Mouse (Mus musculus) heart, adult 2 months (tissue): ENCODE measurements around the gene Hsd17b6.

Source experiments
- CTCF ChIP-seq: fragments of 200-600 bp; IDR thresholded peaks from 2 replicates; pipeline ENCODE4 v1.8.1; 2022; ENCODE audit warnings: antibody characterized with exemption, mild to moderate bottlenecking, moderate library complexity
- EP300 ChIP-seq: fragments of 200-500 bp; IDR thresholded peaks from 2 replicates; pipeline ENCODE4 v1.6.1; 2011; ENCODE audit warnings: low read depth, low read length, control low read depth; ENCODE audit not compliant: insufficient read depth
- POLR2A ChIP-seq: fragments of 200-500 bp; IDR thresholded peaks from 2 replicates; pipeline ENCODE4 v1.6.1; 2011; ENCODE audit warnings: mild to moderate bottlenecking, low read depth, low read length, control low read depth; ENCODE audit not compliant: insufficient read depth

- TF ChIP-seq POLR2A (no peak), CTCF (no peak), EP300 (no peak)
These were observed 31.9 kb downstream of the Hsd17b6 start for GRCm38 (mm10) chr10:127975503-127975902.
